ENCODE assay signal across 17 mouse cellular contexts in the genomic region with DNA sequence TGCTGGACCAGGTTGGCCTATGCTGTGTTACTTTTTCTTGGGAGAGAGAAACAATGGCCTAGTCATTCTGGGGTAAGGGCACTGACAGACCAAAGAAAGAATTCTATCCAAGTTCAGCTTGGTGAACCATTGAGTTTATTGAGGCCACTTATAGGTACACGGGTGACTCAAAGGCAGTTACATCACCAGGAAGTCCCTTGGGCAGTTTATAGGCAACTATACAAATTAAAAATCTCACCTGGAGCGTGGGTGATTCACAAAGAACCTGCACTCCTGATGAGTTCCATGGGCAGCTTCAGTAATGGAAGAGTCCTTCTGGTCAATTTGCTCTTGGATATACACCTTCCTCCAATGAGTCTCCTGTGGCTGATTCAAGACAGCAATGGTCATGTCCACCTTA. TPM values are rescaled to one million over a fixed set of nuclear protein-coding genes. Genes with fewer than 3 reads are reported as not detected.
DNase-seq lines count a peak whose midpoint lies in the region; ATAC-seq and TF ChIP-seq lines count a peak whose summit lies in the region.
"Had no signal": no experiment of that assay in that cellular context is flagged by ENCODE, and none has a peak within 500 bp of the region (broad histone marks: within the 10 kb centered on the region; RNA-seq: fewer than 3 reads in every experiment).

No protein-coding gene starts in this region.

- WGBS in stomach, embryonic 16.5 days, result 86% methylated on average over 2 of the region's 2 CpGs
- WGBS in midbrain, embryonic 16.5 days, result 98% methylated on average over 2 of the region's 2 CpGs

- no peak for TF ChIP-seq CTCF in testis, adult 2 months (IDR thresholded peaks at IDR 0.05; ENCODE audit: control insufficient read depth, insufficient read depth, insufficient replicate concordance, low read depth, low read length)

- H3K4me3 ChIP-seq in testis, adult 2 months (ENCODE audit: control insufficient read depth, low read depth, low read length), result peak overlapping the region; percentile 57; the same call in 1 of the 2 replicates
- no peak overlapping the region for H3K4me3 ChIP-seq in stomach, embryonic 16.5 days (replicated peaks; ENCODE audit: low read length)
- no peak overlapping the region for H3K4me3 ChIP-seq in midbrain, embryonic 16.5 days (ENCODE audit: low read depth, low read length)
- H3K4me3 ChIP-seq: embryonic facial prominence, embryonic 10.5 days; heart, embryonic 12.5 days had no signal

- no peaks in the 10 kb centered on the region for H3K27me3 ChIP-seq in testis, adult 2 months (ENCODE audit: control insufficient read depth, insufficient read depth, low read length)
- H3K27me3 ChIP-seq in stomach, embryonic 16.5 days (ENCODE audit: control insufficient read depth, insufficient read depth, low read length), result no peaks in the 10 kb centered on the region
- no peaks in the 10 kb centered on the region for H3K27me3 ChIP-seq in midbrain, embryonic 16.5 days (ENCODE audit: control insufficient read depth, insufficient read depth, low read depth, low read length)
- H3K27me3 ChIP-seq: forebrain, embryonic 13.5 days; heart, embryonic 12.5 days; hindbrain, embryonic 15.5 days had no signal

- H3K9ac ChIP-seq in stomach, embryonic 16.5 days (ENCODE audit: low read length), result no peak overlapping the region
- no peak overlapping the region for H3K9ac ChIP-seq in midbrain, embryonic 16.5 days (ENCODE audit: low read depth, low read length)
- H3K9ac ChIP-seq: forebrain, embryonic 13.5 days; forebrain, postnatal 0 days; heart, embryonic 12.5 days; hindbrain, embryonic 15.5 days had no signal

- intact Hi-C loops in heart, postnatal 36 days (cut with DNase I), result no loop called here

- no peak overlapping the region for H3K4me2 ChIP-seq in stomach, embryonic 16.5 days (ENCODE audit: low read depth, low read length)
- no peak overlapping the region for H3K4me2 ChIP-seq in midbrain, embryonic 16.5 days (ENCODE audit: low read length)
- H3K4me2 ChIP-seq: heart, embryonic 12.5 days had no signal

- peaks cover 2% of the 10 kb centered on the region; the same call in 1 of the 2 replicates for H3K4me1 ChIP-seq in testis, adult 2 months (ENCODE audit: control insufficient read depth, insufficient read depth, low read length)
- no peaks in the 10 kb centered on the region for H3K4me1 ChIP-seq in stomach, embryonic 16.5 days (ENCODE audit: control insufficient read depth, insufficient read depth, low read length)
- H3K4me1 ChIP-seq in midbrain, embryonic 16.5 days (ENCODE audit: control insufficient read depth, insufficient read depth, low read length), result peaks cover 6% of the 10 kb centered on the region; the same call in 1 of the 2 replicates

- no peak for TF ChIP-seq POLR2A in testis, adult 2 months (IDR thresholded peaks at IDR 0.05; ENCODE audit: control insufficient read depth, low read depth, low read length)

- peak; percentile 78 for DNase-seq in heart, adult 11 months
- DNase-seq in heart, postnatal 36 days, result no peak
- no peak for DNase-seq in testis, postnatal 10 days (ENCODE audit: low spot score)
- no peak for DNase-seq in natural killer cell, adult 2 months (ENCODE audit: low spot score in 2 of 2)
- DNase-seq: adrenal gland, adult 2 months; adrenal gland, postnatal 36 days; cerebellum, adult 2 months; cerebellum, postnatal 10 days; gastrocnemius, postnatal 14 days had no signal

- H3K36me3 ChIP-seq in testis, adult 2 months (ENCODE audit: control insufficient read depth, insufficient read depth, low read length), result no peaks in the 10 kb centered on the region
- H3K36me3 ChIP-seq in stomach, embryonic 16.5 days (ENCODE audit: control insufficient read depth, insufficient read depth, low read length), result no peaks in the 10 kb centered on the region
- no peaks in the 10 kb centered on the region for H3K36me3 ChIP-seq in midbrain, embryonic 16.5 days (ENCODE audit: control insufficient read depth, insufficient read depth, low read length)
- H3K36me3 ChIP-seq: embryonic facial prominence, embryonic 10.5 days; heart, embryonic 12.5 days; hindbrain, embryonic 15.5 days had no signal

- H3K27ac ChIP-seq in testis, adult 2 months (ENCODE audit: control insufficient read depth, insufficient read depth, low read depth, low read length), result no peak overlapping the region
- H3K27ac ChIP-seq in stomach, embryonic 16.5 days (ENCODE audit: low read length), result peak overlapping the region; percentile 77
- H3K27ac ChIP-seq in midbrain, embryonic 16.5 days (ENCODE audit: low read length), result no peak overlapping the region
- H3K27ac ChIP-seq: embryonic facial prominence, embryonic 10.5 days; forebrain, embryonic 13.5 days had no signal

- H3K9me3 ChIP-seq in stomach, embryonic 16.5 days (replicated peaks; ENCODE audit: control insufficient read depth, low read length), result no peaks in the 10 kb centered on the region
- H3K9me3 ChIP-seq in midbrain, embryonic 16.5 days (replicated peaks; ENCODE audit: control insufficient read depth, low read length, poor library complexity, severe bottlenecking), result no peaks in the 10 kb centered on the region
- H3K9me3 ChIP-seq: embryonic facial prominence, embryonic 10.5 days; forebrain, embryonic 13.5 days; heart, embryonic 12.5 days; hindbrain, embryonic 15.5 days had no signal

- ATAC-seq in stomach, embryonic 16.5 days (ENCODE audit: insufficient read depth, low FRiP score), result no peak
- ATAC-seq in midbrain, embryonic 16.5 days, result no peak
- ATAC-seq: forebrain, embryonic 13.5 days; forebrain, postnatal 0 days had no signal

RNA-seq across cellular contexts. Expression of a gene that starts 1.2 kb away (rescaled TPM):
- 10 to 100 TPM; 17.2 to 20.1 TPM for total RNA-seq in heart, postnatal 36 days (2021)
- 188 and 193 TPM in 2 replicates for polyA plus RNA-seq in testis, adult 2 months (2012; rRNA removed)
- polyA plus RNA-seq in stomach, embryonic 16.5 days (2015; fragmentation: Nextera tagmentation; extraction: Ambion mirVana), result 14.0 and 16.2 TPM in 2 replicates
- 6.7 and 6.8 TPM in 2 replicates for polyA plus RNA-seq in midbrain, embryonic 16.5 days (2015; fragmentation: Nextera tagmentation; extraction: Ambion mirVana)

RNA-seq across cellular contexts. Expression of a gene that starts 9.6 kb away (rescaled TPM):
- total RNA-seq in heart, postnatal 36 days (2021), result 10 to 100 TPM; 75.7 to 76.9 TPM
- polyA plus RNA-seq in testis, adult 2 months (2012; rRNA removed), result 70.5 and 88.7 TPM in 2 replicates
- 132 and 139 TPM in 2 replicates for polyA plus RNA-seq in stomach, embryonic 16.5 days (2015; fragmentation: Nextera tagmentation; extraction: Ambion mirVana)
- polyA plus RNA-seq in midbrain, embryonic 16.5 days (2015; fragmentation: Nextera tagmentation; extraction: Ambion mirVana), result 654 and 682 TPM in 2 replicates

Comparison
In these comparisons a context has a peak if more than half of its experiments do, and no peak if none do; other contexts are left out.
1. RNA of a gene that starts 1.2 kb away (polyA plus RNA-seq): 188 to 193 TPM in testis, adult 2 months; 14.0 to 16.2 TPM in stomach, embryonic 16.5 days and 6.7 to 6.8 TPM in midbrain, embryonic 16.5 days; every median in the first group is over 10 times any median in the second.